Mouse (Mus musculus) cerebellum, adult 2 months (tissue): ENCODE measurements around the gene a. TPM values are rescaled to one million over a fixed set of nuclear protein-coding genes. Genes with fewer than 3 reads are reported as not detected.
"Not testable (repeated sequence)": the region's sequence is repeated elsewhere in the genome, so short reads cannot be mapped to it uniquely, and the experiment has no call there.

Experiments used
- DNase-seq, 2 experiments: peaks; one replicate each; pipeline ENCODE4 v3.0.0; 2021
- H3K27ac ChIP-seq: fragments of 200-500 bp; 2 replicates; pipeline ENCODE4 v1.5.1; 2012; ENCODE audit warnings: low read length, control low read depth, inconsistent platforms; ENCODE audit not compliant: insufficient read depth
- H3K27me3 ChIP-seq: fragments of 200-500 bp; 2 replicates; pipeline ENCODE4 v1.6.1; 2012; ENCODE audit warnings: inconsistent platforms, mild to moderate bottlenecking, low read length, moderate library complexity; ENCODE audit not compliant: control insufficient read depth, insufficient read depth
- H3K4me1 ChIP-seq: fragments of 200-500 bp; 2 replicates; pipeline ENCODE4 v1.6.1; 2011; ENCODE audit warnings: low read length; ENCODE audit not compliant: control insufficient read depth, insufficient read depth
- H3K4me3 ChIP-seq: fragments of 200-500 bp; replicated peaks from 2 replicates; pipeline ENCODE3; 2011; ENCODE audit warnings: mild to moderate bottlenecking, low read depth, low read length, control low read depth; ENCODE audit not compliant: insufficient read depth
- CTCF ChIP-seq: fragments of 200-500 bp; IDR thresholded peaks from 2 replicates; pipeline ENCODE4 v1.5.1; 2011; ENCODE audit warnings: low read depth, mild to moderate bottlenecking, control low read depth, low read length, moderate library complexity, borderline replicate concordance; ENCODE audit not compliant: insufficient read depth
- POLR2A ChIP-seq: fragments of 200-500 bp; IDR thresholded peaks from 2 replicates; pipeline ENCODE4 v1.6.1; 2011; ENCODE audit warnings: low read length, control low read depth, borderline replicate concordance; ENCODE audit not compliant: insufficient read depth
- WGBS: fragments of 180-500 bp; shearing (Covaris S2); methylation state at CpG from one replicate; pipeline ENCODE4 v1.1.7; 2018; 5-methylcytosine and 5-hydroxymethylcytosine counted together
- polyA plus RNA-seq: library from polyadenylated mRNA; depleted of rRNA; stranded (reverse); fragments of >200 nt; gene quantifications from 2 replicates; pipeline ENCODE4 v1.2.3, GENCODE M21; 2012

a gene
- polyA plus RNA-seq, 1 experiment = 0.28 TPM

DNA sequence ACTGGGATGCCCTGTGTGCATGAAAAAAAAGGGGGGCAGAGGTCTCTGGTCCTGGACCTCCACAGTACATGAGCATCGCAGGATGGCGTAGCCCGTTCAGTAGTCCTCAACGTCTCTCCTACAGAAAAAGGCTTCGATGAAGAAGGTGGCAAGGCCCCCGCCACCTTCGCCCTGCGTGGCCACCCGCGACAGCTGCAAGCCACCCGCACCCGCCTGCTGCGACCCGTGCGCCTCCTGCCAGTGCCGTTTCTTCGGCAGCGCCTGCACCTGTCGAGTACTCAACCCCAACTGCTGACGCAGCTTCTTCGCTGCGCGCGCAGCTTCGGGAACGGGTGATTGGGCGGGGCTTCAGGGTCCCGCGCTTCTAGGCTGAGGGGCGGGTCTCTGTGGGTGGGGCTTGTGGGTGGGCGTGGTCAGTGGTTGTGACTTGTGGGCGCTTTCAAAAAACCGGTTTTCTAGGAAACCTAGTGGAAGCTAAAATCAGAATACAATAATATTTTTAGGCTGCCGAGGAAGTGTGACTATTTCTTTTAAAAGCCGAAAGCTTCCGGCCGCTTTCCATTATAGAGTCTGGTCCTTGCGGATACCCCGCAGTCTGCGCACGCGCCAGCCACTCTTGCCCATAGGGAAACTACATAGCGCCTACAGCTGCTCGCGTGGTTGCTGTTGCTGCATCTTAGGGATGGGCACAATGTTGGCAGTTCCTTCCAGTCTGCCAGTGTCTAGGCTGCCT is 259.5 kb downstream of the a start:
- Histone ChIP-seq H3K4me1 (peaks cover 5% of the 10 kb centered on the region; the same call in 1 of the 2 replicates), H3K27me3 (no peaks in the 10 kb centered on the region), H3K27ac (peak overlapping the region; percentile 95), H3K4me3 (peak overlapping the region; percentile 78)
- TF ChIP-seq POLR2A (peak; percentile 100), CTCF (no peak)
- WGBS = 0% methylated on average over 45 of the region's 45 CpGs
- DNase-seq = peak; percentile 95 to 96

- 42% methylated on average over 9 of the region's 9 CpGs for WGBS
- H3K27ac ChIP-seq = no peak overlapping the region
These were observed 260.6 kb downstream of the a start for GRCm38 (mm10) chr2:155051622-155052351.

DNA sequence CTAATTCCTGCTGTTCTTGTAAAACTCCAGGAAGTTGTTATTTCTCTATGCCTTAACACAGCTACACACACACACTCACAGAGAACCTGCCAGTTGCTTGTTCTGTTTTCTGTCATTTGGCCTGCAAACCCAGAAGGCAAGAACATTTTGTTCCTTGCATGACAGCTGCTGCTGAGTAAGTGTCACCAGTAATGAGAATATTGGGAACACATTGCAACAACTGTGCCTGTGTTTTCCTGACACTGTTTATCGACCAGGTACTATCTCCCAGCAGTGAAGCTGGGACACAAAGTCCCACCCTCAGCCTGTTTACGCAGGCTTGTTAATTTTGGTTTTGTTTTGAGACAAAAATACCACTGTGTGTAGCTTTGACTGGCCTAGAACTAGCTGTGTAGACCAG is 261.5 kb downstream of the a start:
- 87% methylated on average over 2 of the region's 2 CpGs for WGBS
- Histone ChIP-seq H3K4me3 (no peak overlapping the region), H3K27ac (no peak overlapping the region), H3K27me3 (no peaks in the 10 kb centered on the region), H3K4me1 (peaks cover 5% of the 10 kb centered on the region; the same call in 1 of the 2 replicates)
- TF ChIP-seq CTCF (no peak), POLR2A (no peak)
- no peak for DNase-seq

More at GRCm38 (mm10) chr2:155051622-155052351, 260.6 kb downstream of the a start:
- Histone ChIP-seq H3K27me3 (no peaks in the 10 kb centered on the region), H3K4me1 (peaks cover 5% of the 10 kb centered on the region; the same call in 1 of the 2 replicates), H3K4me3 (no peak overlapping the region)
- peak in 1 of 2 experiments; percentile 16 for DNase-seq
- TF ChIP-seq POLR2A = no peak
- no peak for TF ChIP-seq CTCF

DNA sequence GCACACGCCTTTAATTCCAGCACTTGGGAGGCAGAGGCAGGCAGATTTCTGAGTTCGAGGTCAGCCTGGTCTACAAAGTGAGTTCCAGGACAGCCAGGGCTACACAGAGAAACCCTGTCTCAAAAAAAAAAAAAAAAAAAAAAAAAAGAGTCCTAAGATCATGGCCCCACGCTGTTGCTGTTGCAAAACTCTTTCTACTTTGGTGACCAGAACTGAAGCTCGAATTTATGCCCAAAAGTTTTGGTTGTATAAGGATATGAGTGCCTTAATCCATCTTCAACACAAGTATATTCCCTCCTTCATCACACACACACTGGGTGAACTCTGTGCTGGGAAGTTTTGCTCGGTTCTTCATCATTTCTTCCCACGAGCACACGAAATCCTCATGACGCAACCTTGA is 262.3 kb downstream of the a start:
- H3K4me1 ChIP-seq, H3K27me3 ChIP-seq, DNase-seq, H3K4me3 ChIP-seq, H3K27ac ChIP-seq: not testable (repeated sequence)
- WGBS = 90% methylated on average over 8 of the region's 8 CpGs

DNA sequence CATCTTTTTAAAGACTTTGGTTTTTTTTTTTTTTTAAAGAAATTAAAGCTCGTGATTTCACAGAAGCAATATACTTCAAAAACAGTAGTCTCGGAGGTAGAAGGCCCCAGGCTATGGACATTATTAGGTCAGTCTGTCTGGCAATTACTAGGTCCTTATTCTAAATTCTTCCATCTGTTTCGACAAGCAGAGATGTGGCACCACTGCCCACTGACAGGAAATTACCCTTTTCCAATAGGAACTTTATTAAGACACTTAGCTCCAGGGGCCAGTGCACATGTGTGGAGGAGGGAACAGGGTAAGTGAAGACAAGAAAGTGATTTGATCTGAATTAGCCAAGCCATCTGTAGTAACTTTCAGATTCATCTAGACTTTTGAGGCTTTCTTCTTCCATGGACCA is 263.5 kb downstream of the a start:
- DNase-seq = no peak
- H3K27ac ChIP-seq = no peak overlapping the region
- TF ChIP-seq POLR2A (no peak), CTCF (no peak)
- no peak overlapping the region for H3K4me3 ChIP-seq
- H3K27me3 ChIP-seq = no peaks in the 10 kb centered on the region
- WGBS = 88% methylated on average over 3 of the region's 3 CpGs
- H3K4me1 ChIP-seq = peaks cover 5% of the 10 kb centered on the region; the same call in 1 of the 2 replicates

DNA sequence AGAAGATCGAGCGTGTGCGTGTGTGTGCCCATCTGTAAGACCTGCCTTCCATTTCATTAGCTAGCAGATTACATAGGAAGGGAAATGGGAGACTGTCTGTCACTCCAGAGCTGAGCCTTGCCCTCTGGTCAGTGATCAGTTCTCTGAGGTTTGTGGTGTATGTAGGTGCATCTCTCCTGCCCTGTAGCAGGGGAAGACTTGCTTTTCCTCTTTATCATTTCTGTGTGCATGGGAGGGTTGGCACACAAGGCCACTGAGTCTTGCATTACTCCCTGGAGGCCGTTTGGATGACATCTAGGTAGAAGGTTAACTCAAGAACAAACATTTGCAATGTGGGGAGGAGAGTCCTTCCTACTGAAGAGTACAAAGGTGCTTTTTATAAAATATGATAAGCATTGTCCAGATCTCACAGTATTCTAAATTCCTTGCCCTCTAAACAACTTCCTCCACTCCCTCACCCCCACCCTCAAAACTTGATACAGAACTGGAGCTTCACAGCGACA is 264.9 kb downstream of the a start:
- 71% methylated on average over 5 of the region's 5 CpGs for WGBS

GRCm38 (mm10) chr2:155057361-155057760 is 266.2 kb downstream of the a start:
- TF ChIP-seq POLR2A (no peak), CTCF (no peak)
- H3K27ac ChIP-seq = no peak overlapping the region
- no peaks in the 10 kb centered on the region for H3K27me3 ChIP-seq
- no peaks in the 10 kb centered on the region for H3K4me1 ChIP-seq
- WGBS = 72% methylated on average over 1 of the region's 1 CpGs
- no peak overlapping the region for H3K4me3 ChIP-seq
- no peak for DNase-seq

More for the DNA sequence above, 264.9 kb downstream of the a start:
- H3K27me3 ChIP-seq = no peaks in the 10 kb centered on the region
- H3K4me3 ChIP-seq = no peak overlapping the region
- no peak for DNase-seq
- no peaks in the 10 kb centered on the region for H3K4me1 ChIP-seq
- H3K27ac ChIP-seq = no peak overlapping the region
- no peak for TF ChIP-seq POLR2A
- TF ChIP-seq CTCF = no peak
